Mouse (Mus musculus): ENCODE data around the gene Kcnab1.

Gene Kcnab1

GRCm38 (mm10) chr3:65316738-65317137 is 207.6 kb downstream of the Kcnab1 start:
- DNase-seq (ENCODE audit: low spot score): no peak

DNA sequence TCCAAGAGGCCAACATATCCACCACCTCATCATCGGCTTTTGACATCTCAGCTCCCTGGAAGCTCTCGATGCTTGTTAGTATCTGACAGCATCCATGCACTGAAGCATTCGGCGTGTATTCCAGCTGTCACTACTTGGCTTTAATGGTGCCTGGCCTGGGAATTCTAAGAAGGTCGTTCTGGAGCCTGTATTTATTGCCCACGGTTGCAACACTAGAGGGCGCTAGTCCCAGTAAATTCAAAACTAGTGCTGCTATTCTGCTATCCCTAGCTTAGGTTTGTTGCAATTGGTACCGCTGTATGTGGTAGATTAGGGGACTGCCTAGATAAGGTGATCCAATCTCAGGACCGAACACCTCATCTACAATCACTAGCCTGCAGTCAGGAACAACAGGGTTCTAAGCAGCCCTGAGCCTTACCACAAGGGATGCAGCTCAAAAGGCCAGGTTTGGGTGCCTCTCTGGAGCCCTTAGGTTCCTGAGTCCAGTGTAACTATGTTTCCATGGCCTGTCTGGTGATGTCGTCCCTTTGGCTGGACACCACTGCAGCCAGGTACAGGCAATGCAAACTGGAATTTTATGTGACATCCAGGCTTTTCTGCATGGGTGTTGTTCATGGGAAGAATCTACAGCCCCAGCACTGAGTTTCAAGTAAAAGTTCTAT is 208.8 kb downstream of the Kcnab1 start:
- peak; percentile 23 for DNase-seq (ENCODE audit: low spot score)

DNA sequence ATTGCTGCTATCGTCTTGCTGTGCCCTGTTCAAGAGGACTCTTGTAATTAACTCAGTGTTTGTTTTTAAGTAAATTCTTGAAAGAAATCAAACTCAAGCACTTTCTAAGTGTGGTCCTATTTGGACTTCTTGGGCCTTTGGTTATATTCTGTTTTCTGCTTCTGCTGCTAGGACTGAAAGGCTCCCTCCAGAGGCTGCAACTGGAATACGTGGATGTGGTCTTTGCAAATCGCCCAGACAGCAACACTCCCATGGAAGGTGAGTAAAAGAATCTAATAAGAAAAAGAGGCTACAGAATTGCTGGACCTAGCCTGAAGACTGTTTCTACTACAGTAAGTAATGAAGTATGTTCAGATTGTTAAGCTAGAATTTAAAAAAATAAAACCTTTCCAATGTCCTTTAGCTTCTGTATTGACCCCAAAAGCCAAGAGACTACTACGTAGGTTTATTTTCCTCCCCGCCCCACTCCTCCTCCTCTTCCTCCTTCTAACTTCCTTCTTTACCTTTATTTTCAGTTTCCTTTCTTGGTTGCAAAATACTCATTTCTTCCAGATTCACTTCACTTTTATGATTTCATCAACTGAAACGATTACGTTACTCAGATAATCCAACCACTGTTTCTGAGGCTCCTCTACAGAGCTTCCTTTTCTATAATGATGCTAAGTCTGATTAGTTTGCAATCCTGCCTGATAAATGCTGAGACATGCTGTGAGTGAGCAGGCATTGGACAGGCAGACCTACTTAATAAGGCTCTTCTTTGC is 210.2 kb downstream of the Kcnab1 start:
- DNase-seq (ENCODE audit: low spot score): no peak

DNA sequence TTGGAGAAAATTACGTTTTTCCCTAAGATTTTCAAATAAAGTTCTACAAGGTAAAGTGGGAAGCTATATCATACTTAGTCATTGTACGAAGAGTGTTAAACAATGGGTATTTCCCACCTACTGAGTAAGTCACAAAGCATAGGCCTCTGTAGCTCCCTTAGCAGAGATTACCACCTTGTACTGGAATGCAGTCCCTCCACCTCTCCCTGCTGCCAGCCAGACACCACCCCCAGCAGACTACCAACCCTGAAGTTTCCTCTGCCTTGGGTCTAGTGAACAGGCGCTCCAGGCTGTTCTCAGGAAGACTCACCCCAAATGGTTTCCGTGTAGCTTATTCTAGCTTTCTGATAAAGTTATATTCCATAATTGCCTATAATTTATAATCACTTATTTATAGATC is 211.8 kb downstream of the Kcnab1 start:
- DNase-seq (ENCODE audit: low spot score): no peak

DNA sequence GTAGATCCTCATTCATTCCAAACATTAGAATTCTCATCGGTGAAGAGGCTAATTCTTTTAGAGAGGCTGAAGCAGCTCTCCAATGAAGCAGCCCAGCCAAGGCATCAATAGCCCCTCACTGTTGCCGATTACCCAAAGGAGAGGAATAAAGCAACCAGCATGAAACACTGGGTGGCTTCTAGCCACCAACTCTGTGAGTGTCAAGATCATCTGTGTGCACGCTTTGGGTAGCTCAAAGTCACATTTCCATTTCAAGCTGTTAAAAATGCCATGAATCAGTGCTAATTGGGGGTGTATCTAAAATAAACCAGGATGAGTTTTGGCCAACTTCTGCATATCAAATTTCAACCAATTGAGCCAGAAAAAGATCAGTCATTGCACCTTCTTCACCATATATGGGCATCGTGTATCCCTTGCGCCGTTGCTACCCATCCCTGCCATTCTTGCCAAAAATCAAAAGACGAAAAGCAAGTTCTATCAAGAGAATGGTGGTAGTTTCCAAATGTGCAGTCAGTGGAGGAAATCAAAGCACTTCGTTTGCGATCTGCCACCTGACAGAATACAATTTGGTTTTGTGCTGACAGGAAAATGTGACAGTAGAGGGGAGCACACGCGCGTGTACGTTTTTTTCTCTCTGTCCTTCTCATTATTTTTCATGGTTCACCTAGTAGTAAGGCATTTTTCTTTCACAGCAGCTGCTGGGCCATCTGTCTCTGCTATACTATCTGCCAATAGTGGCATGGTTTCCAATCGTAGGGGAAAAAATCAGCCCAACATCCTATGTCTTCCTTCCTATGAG is 213.0 kb downstream of the Kcnab1 start:
- no peak for DNase-seq (ENCODE audit: low spot score)

GRCm38 (mm10) chr3:65325254-65325653 is 216.1 kb downstream of the Kcnab1 start:
- no peak for DNase-seq (ENCODE audit: low spot score)

GRCm38 (mm10) chr3:65328814-65329213 is 219.6 kb downstream of the Kcnab1 start:
- no peak for DNase-seq (ENCODE audit: low spot score)

DNA sequence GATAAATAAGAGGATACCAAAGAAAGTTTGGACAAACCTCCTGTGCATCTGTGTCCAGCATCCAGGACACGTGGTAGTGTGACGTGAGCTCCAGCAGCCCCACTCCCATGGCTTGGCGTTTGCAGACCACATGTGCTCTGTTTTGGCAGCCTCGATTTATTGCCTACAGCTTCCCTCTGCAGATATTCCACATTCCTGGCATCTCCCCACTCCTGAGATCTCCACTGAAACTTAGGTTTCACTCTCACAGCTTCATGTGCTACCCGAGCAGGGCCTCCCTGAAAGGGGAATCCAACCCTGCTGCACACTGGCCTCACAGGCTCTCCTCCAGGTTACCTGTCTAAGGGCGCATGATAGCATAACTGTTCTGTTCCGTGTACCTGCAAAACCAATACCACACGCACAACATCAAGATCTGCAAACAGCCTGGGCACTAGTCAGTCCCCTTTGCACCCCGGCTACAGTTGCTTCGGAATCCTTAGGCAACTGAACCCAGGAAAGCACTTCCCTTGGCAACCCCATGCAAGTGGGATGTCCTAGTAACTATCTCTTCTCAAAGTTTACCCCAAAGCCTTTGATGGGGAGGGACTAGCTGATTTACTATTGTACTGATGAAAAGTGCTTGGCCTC is 228.8 kb downstream of the Kcnab1 start:
- no peak for DNase-seq (ENCODE audit: low spot score)

DNA sequence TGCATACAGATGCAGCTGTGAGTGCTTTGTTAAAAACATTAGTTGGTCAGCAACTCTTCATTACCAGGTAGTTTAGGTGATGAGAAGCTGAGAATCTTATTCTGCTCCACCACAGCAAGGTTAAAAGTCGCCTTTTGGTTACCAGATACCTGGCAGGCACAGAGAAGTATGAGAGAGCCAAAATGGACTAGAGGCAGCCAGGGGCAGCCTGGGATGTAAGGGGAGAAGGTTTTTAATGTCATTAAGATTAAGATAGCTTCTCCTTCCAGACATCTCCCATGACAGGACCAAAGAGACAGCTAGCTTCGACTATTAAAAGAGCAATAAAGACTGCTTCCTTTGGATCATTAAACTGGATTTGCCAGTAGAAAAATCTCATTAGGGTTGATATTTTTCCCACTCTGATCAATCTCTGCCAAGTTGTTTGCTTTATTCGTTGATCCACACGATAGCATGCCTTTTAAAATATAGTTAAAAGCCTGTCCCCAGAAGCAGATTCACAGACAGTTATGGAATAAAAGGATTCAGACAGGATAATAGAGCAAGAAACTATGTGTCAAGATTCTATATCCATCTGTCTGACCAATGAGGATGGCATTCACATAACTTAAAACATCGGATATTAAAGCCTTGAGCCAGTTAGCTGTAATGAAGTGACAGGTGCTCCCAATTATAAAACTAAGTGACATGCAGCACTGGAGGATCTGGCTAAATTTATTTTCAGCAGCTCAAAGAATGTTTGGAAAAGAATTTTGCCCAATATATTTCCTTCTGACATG is 231.2 kb downstream of the Kcnab1 start:
- DNase-seq (ENCODE audit: low spot score): no peak

GRCm38 (mm10) chr3:65346176-65346575 is 237.0 kb downstream of the Kcnab1 start:
- DNase-seq (ENCODE audit: low spot score): no peak

DNA sequence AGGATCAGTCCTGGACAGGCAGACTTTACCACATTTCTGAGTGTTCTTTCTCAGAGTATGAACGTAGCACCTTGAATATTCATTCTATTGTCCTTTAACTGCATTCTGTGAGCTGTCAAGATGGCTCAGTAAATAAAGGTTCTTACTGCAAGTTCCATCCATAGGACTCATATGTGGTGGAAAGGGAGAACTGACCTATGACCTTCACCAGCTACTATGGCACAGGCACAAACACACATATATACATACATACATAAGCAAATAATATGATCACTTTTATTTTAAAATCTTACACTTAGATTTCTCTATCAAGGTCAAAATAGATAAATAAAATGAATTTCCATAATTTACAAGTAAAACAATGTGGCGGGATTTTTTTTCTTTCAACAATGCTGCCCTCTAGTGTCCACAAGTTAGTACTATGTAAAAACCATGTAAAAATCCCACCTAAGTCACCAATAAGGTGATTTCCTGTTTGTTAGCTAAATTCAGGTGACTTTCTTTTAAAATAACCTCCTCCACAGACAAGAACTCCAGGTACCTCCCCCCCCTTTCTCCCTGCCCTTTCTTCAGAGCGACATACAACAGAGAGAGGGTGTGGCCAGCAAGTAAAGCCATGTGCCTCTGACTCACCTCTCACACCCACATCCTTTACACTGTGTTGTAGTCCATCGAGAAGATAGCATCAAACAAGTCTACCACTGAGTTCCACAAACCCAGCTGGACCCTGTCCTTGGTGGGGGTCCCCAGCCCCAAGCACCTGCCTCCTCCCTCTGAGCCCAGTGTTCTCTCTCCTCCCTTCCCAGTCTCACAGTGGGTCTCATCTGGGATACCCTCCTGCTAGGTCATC is 243.3 kb downstream of the Kcnab1 start:
- no peak for DNase-seq (ENCODE audit: low spot score)

- DNase-seq (ENCODE audit: low spot score): no peak
These were observed 244.3 kb downstream of the Kcnab1 start for GRCm38 (mm10) chr3:65353263-65354037.

DNA sequence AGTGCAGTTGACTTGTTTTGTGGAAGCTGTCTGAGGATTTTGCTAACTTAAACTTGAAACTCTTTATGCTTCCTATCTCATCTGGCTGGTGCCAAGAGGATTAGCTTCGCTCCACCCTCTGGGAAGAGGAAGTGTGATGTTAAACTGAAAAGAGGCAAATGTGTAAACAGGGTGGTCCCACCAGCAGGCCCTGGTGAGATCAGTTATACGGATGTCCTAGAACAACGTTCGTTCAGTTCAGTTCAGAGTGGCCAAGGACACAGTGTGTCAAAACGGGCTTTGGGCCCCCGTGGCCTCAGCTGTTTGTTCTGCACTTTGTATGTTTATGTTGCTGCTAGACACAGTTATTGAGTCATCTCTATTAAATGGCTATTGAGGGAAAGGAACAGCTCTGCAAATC is 246.3 kb downstream of the Kcnab1 start:
- no peak for DNase-seq (ENCODE audit: low spot score)

DNA sequence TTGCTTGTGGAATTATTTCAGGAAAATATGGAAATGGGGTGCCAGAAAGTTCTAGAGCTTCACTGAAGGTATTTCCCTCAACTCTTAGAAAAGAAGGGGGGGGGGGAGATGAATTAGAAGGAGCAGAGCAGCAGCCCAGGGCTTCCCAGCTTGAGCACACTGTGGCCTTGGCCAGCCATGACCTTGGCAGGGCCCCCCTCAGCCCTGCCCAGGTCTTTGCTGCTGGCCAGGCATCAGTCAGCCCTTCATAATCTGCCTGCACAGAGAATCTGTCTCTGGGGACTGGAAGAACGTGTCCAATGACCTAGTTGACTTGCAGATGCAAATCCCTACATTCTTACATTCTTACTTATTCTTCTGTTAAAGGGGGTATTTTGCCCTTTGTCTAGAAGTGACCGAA is 249.1 kb downstream of the Kcnab1 start:
- no peak for DNase-seq (ENCODE audit: low spot score)

- no peak for DNase-seq (ENCODE audit: low spot score)
These were observed 249.7 kb downstream of the Kcnab1 start for GRCm38 (mm10) chr3:65358841-65359240.

DNA sequence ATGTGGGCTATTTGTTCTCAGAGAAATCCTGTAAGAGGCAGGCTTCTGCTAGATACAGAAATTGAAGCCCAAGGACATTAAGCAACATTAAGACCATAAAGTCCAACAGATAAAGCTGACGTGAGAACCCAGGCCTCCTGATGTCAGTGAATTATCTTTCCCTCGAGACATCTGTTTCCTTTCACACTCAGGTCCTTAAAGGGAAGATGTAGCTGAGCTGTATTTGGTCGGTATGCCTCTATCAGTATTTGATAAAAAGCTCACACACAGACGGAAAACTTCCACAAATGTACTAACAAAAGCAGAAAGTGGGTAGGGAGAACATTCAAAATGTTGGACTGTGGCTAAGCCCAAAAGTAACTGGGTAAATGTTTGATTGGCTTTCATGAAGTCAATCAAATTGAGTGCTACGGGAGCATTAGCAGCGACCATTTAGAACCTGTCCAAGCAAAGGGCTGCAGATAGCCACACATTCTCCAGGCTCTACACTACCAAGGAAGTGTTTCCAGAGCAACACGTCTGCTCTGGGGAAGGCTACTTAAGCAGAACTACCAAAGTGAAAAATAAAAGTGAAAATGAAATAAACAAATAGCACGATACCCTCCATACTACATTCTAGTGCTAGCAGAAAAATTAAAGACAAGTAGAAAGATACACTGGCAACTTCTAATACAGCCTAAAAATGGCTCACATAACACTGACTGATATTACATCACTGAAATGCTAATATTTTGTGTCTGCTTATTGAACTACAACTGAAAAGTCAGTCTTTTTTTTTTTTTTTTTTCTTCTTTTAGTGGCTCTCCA is 251.2 kb downstream of the Kcnab1 start:
- DNase-seq (ENCODE audit: low spot score): no peak

DNA sequence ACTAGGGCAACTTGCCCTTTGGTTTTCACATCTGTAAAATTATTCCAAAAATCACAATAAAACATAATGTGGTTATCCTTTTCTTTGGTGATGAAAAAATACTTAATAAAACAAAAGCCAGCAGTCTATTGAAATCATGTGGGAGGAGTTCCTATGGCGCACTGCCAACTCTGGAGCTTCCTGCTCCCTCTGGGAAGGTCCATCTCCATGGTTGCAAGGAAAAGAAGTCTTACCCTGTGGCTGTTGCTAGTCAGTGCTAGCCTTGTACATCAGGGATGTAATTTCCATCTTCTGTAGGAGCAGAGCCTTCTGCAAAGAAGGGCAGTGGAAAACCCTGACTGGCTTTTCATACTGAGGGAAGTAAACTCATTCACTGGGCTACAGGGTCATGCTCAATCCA is 254.3 kb downstream of the Kcnab1 start:
- DNase-seq (ENCODE audit: low spot score): peak; percentile 44

DNA sequence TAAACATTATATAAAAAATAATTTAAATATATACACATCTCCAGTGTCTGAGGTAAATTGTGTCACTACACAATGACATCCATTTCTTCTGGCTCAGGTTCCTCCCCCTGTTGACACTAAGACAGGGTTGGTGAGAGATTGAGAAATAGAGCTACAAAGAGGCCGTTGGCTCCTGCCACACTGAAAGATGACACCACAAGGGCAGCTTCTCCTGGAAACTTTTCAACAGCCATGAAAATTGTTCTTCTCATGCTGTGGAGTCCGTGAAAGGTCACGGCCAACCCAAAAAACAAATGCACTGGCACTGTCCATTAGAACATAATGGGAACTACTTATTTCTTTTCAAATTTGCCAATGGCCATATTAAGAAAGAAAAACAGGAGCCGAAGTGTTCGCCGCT is 256.0 kb downstream of the Kcnab1 start:
- no peak for DNase-seq (ENCODE audit: low spot score)

All from ovary, postnatal 14 days (tissue).